Mouse (Mus musculus) erythroblast, embryonic 14.5 days (primary cell): ENCODE measurements around the gene Tob2.

Experiments
- GATA1 ChIP-seq: IDR thresholded peaks from 2 replicates; pipeline ENCODE4 v1.6.1; 2012; ENCODE audit warnings: low read length, inconsistent platforms, mixed read lengths
- TAL1 ChIP-seq: IDR thresholded peaks from 3 replicates; pipeline ENCODE4 v1.6.1; 2012; ENCODE audit warnings: low read length, inconsistent platforms, mixed read lengths

GRCm38 (mm10) chr15:81839634-81840033 lies 19.0 kb downstream of the Tob2 start:
- TF ChIP-seq TAL1 (no peak), GATA1 (no peak)
